Mouse (Mus musculus) cerebellum, adult 2 months (tissue): ENCODE measurements around the gene Lrrc49. TPM values are rescaled to one million over a fixed set of nuclear protein-coding genes. Genes with fewer than 3 reads are reported as not detected.

Experiments
- DNase-seq, 2 experiments: peaks; one replicate each; pipeline ENCODE4 v3.0.0; 2021
- H3K27ac ChIP-seq: fragments of 200-500 bp; 2 replicates; pipeline ENCODE4 v1.5.1; 2012; ENCODE audit warnings: low read length, control low read depth, inconsistent platforms; ENCODE audit not compliant: insufficient read depth
- H3K27me3 ChIP-seq: fragments of 200-500 bp; 2 replicates; pipeline ENCODE4 v1.6.1; 2012; ENCODE audit warnings: inconsistent platforms, mild to moderate bottlenecking, low read length, moderate library complexity; ENCODE audit not compliant: control insufficient read depth, insufficient read depth
- H3K4me1 ChIP-seq: fragments of 200-500 bp; 2 replicates; pipeline ENCODE4 v1.6.1; 2011; ENCODE audit warnings: low read length; ENCODE audit not compliant: control insufficient read depth, insufficient read depth
- H3K4me3 ChIP-seq: fragments of 200-500 bp; replicated peaks from 2 replicates; pipeline ENCODE3; 2011; ENCODE audit warnings: mild to moderate bottlenecking, low read depth, low read length, control low read depth; ENCODE audit not compliant: insufficient read depth
- CTCF ChIP-seq: fragments of 200-500 bp; IDR thresholded peaks from 2 replicates; pipeline ENCODE4 v1.5.1; 2011; ENCODE audit warnings: low read depth, mild to moderate bottlenecking, control low read depth, low read length, moderate library complexity, borderline replicate concordance; ENCODE audit not compliant: insufficient read depth
- POLR2A ChIP-seq: fragments of 200-500 bp; IDR thresholded peaks from 2 replicates; pipeline ENCODE4 v1.6.1; 2011; ENCODE audit warnings: low read length, control low read depth, borderline replicate concordance; ENCODE audit not compliant: insufficient read depth
- WGBS: fragments of 180-500 bp; shearing (Covaris S2); methylation state at CpG from one replicate; pipeline ENCODE4 v1.1.7; 2018; 5-methylcytosine and 5-hydroxymethylcytosine counted together
- polyA plus RNA-seq: library from polyadenylated mRNA; depleted of rRNA; stranded (reverse); fragments of >200 nt; gene quantifications from 2 replicates; pipeline ENCODE4 v1.2.3, GENCODE M21; 2012

Lrrc49 gene
- polyA plus RNA-seq, 1 experiment = 163 TPM

DNA sequence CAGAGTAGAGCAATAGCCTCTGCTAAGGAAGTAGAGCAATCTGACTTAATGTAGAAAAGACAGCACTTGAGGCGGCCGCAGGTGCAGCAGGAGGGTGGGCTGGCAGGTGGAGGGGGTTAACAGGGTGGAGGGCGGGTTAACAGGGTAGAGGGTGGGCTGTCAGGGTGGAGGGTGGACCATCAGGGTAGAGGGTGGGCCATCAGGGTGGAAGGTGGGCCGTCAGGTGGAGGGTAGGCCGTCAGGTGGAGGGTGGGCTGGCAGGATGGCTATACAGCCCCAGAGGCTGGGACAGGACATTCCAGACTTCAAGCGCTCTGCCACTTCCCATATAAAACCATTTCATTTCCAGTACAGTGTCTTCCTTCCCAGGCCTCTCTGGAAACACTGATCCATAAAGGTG, 37.7 kb downstream of the Lrrc49 start:
- Histone ChIP-seq H3K27ac (no peak overlapping the region), H3K4me1 (peaks cover 5% of the 10 kb centered on the region), H3K27me3 (no peaks in the 10 kb centered on the region), H3K4me3 (no peak overlapping the region)
- DNase-seq = no peak
- TF ChIP-seq POLR2A = no peak
- no peak for TF ChIP-seq CTCF
- WGBS = 92% methylated on average over 6 of the region's 6 CpGs

DNA sequence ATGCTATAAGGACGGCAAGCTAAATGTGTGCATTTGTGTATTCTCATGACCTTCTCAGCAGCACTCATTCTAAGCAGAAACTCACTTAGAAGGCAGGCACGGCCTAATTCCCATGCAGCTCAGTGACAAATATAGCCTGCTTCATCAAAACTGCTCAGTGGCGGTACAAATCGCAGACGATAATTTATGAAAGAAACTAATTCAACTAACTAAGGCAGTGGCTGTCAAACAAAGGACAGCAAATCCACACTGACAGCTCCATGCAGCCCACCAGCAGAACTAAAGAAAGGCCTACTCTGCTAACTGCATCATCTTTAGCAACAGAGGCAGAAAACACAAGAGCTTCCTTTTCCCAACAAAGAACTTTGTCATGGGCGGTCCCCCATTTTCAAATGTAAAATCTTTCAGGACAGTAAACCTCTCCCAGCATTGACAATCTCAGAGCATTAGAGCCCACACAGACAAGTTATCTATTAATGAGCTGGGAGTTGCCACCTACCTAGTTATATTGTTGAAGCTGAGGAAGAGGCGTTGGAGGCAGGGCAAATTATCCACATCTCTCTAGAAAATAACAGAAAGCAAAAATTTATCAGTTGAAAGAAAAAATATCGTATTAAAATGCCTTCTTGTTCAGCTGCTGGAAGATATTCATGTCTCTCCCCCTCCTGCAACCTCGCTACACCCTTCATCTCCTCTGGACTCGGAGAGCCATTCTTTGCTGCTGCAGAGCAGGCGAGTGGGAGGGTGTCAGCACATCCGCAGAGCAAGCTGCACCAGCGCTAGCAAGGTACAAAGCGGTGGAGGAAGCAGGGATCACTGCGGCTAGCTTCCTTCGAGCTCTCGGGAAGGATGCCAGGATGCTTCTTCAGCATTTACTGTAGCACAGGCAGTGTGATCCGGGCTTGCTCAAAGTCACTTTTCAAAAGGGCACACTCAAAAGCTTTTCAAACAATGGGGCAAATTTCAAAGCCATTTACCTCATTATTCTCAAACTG, 38.7 kb downstream of the Lrrc49 start:
- H3K27ac ChIP-seq = peak overlapping the region; percentile 90
- DNase-seq = peak; percentile 81 to 88
- peak overlapping the region; percentile 79 for H3K4me3 ChIP-seq
- WGBS = 10% methylated on average over 18 of the region's 18 CpGs
- TF ChIP-seq CTCF (no peak), POLR2A (peak; percentile 65; the same call in 1 of the 2 replicates)
- no peaks in the 10 kb centered on the region for H3K27me3 ChIP-seq
- H3K4me1 ChIP-seq = peaks cover 7% of the 10 kb centered on the region

- WGBS = 62% methylated on average over 2 of the region's 2 CpGs
- H3K27ac ChIP-seq = no peak overlapping the region
- no peaks in the 10 kb centered on the region for H3K27me3 ChIP-seq
Observed at GRCm38 (mm10) chr9:60633601-60634000, 54.4 kb downstream of the Lrrc49 start.

GRCm38 (mm10) chr9:60626311-60626791, 61.6 kb downstream of the Lrrc49 start:
- TF ChIP-seq POLR2A (no peak), CTCF (no peak)
- H3K27me3 ChIP-seq = no peaks in the 10 kb centered on the region
- DNase-seq = peak; percentile 79 to 83
- peaks cover 62% of the 10 kb centered on the region for H3K4me1 ChIP-seq
- H3K27ac ChIP-seq = peak overlapping the region; percentile 62
- 5% methylated on average over 7 of the region's 7 CpGs for WGBS
- H3K4me3 ChIP-seq = no peak overlapping the region

More at GRCm38 (mm10) chr9:60633601-60634000, 54.4 kb downstream of the Lrrc49 start:
- no peak overlapping the region for H3K4me3 ChIP-seq
- no peak for DNase-seq
- no peak for TF ChIP-seq POLR2A
- TF ChIP-seq CTCF = no peak
- H3K4me1 ChIP-seq = peaks cover 19% of the 10 kb centered on the region

- peak; percentile 77 to 94 for DNase-seq
Observed at GRCm38 (mm10) chr9:60625895-60626294, 62.1 kb downstream of the Lrrc49 start.

DNA sequence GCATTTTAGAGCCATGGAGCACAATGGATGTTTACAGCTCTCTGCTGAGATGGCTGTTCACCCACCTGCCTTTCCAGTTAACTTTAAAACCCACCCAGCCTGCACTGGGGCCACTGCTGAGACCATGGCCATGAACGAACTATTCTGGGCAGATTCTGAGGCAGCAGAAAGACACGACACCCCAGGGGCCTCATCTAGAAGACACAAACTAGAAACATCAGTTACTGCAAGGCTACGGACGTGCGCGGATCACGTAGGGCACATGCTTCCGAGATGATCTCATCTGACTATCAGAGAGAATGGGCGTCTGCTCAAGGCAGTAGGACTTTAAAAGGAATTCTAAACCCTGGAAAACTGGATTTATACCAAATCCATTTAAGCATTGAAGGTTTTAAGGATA, 71.0 kb downstream of the Lrrc49 start:
- H3K27me3 ChIP-seq = no peaks in the 10 kb centered on the region
- 0 out of 2 replicates have a peak overlapping the region, but pooled peaks have one; percentile 1 for H3K27ac ChIP-seq
- no peak overlapping the region for H3K4me3 ChIP-seq
- H3K4me1 ChIP-seq = peaks cover 6% of the 10 kb centered on the region; the same call in 1 of the 2 replicates
- TF ChIP-seq POLR2A = no peak
- 30% methylated on average over 9 of the region's 9 CpGs for WGBS
- peak in 1 of 2 experiments; percentile 31 for DNase-seq

More at GRCm38 (mm10) chr9:60625895-60626294, 62.1 kb downstream of the Lrrc49 start:
- H3K4me1 ChIP-seq = peaks cover 61% of the 10 kb centered on the region
- peak; percentile 36; the same call in 1 of the 2 replicates for TF ChIP-seq POLR2A
- TF ChIP-seq CTCF = no peak
- WGBS = 17% methylated on average over 2 of the region's 2 CpGs
- H3K27me3 ChIP-seq = no peaks in the 10 kb centered on the region
- no peak overlapping the region for H3K4me3 ChIP-seq
- peak overlapping the region; percentile 62 for H3K27ac ChIP-seq

GRCm38 (mm10) chr9:60616359-60616758, 71.6 kb downstream of the Lrrc49 start:
- 47% methylated on average over 7 of the region's 7 CpGs for WGBS
- Histone ChIP-seq H3K27ac (no peak overlapping the region; the same call in 1 of the 2 replicates), H3K4me1 (peaks cover 4% of the 10 kb centered on the region; the same call in 1 of the 2 replicates), H3K27me3 (no peaks in the 10 kb centered on the region), H3K4me3 (no peak overlapping the region)
- TF ChIP-seq POLR2A (no peak), CTCF (no peak)
- no peak for DNase-seq

DNA sequence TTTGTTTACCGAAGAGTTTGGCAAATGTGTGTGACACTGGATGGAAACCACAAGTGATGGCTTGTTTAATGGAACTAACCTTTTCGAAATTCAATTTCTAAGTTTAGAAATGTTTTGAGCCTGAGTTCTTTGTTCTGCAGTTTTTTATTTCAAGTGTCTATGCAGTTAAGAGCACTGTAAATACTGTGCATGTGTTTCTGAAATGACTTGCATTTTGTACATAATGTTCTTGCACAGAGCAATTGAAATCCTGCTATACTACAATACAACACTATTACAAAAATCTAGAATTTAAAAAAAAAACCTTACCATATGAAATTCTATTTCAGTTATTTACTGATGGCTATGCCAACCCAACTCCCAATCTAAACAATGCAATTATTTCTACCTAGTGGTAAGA, 75.7 kb downstream of the Lrrc49 start:
- H3K27ac ChIP-seq = no peak overlapping the region
- H3K4me3 ChIP-seq = no peak overlapping the region

More for the DNA sequence above, 75.7 kb downstream of the Lrrc49 start:
- H3K27me3 ChIP-seq = no peaks in the 10 kb centered on the region
- H3K4me1 ChIP-seq = peaks cover 3% of the 10 kb centered on the region; the same call in 1 of the 2 replicates
- 91% methylated on average over 2 of the region's 2 CpGs for WGBS
- TF ChIP-seq POLR2A (no peak), CTCF (no peak)
- DNase-seq = no peak
